Mouse (Mus musculus) brain, embryonic 14.5 days (tissue): ENCODE results near the gene Cd59a.

Experiments
- CTCF ChIP-seq: fragments of 200-500 bp; IDR thresholded peaks from 2 replicates; pipeline ENCODE4 v1.5.1; 2012; ENCODE audit warnings: inconsistent platforms, mild to moderate bottlenecking, moderate library complexity, borderline replicate concordance; ENCODE audit not compliant: insufficient read depth, insufficient read length; ENCODE audit errors: extremely low read depth
- POLR2A ChIP-seq: fragments of 200-500 bp; IDR thresholded peaks from 2 replicates; pipeline ENCODE4 v1.6.1; 2012; ENCODE audit warnings: mild to moderate bottlenecking, inconsistent platforms, borderline replicate concordance; ENCODE audit not compliant: poor library complexity, insufficient read depth, insufficient read length, severe bottlenecking; ENCODE audit errors: extremely low read depth

DNA sequence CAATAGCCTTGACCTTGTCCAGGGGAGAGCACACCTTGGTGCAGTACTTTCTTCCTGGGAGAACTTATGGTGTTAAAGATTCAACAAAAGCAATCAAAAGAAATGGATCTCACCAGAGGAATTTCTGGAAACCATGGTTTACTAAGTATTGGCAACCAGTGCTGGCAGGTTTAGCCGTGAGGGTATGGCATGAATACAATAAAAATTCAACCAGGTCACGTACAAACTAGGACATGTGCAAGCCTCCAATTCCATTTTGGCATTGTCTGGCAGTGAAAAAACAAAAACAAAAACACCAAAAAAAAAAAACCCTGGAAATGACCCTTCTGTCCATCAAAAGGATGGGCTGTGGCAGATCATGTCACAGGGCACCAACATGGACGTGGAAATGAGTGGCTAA, 58.3 kb downstream of the Cd59a start:
- no peak for TF ChIP-seq CTCF
- TF ChIP-seq POLR2A, result no peak
